Mouse (Mus musculus) cerebellum, adult 2 months (tissue): ENCODE results near the gene Bri3.

Source experiments
- CTCF ChIP-seq: fragments of 200-500 bp; IDR thresholded peaks from 2 replicates; pipeline ENCODE4 v1.5.1; 2011; ENCODE audit warnings: low read depth, mild to moderate bottlenecking, control low read depth, low read length, moderate library complexity, borderline replicate concordance; ENCODE audit not compliant: insufficient read depth
- POLR2A ChIP-seq: fragments of 200-500 bp; IDR thresholded peaks from 2 replicates; pipeline ENCODE4 v1.6.1; 2011; ENCODE audit warnings: low read length, control low read depth, borderline replicate concordance; ENCODE audit not compliant: insufficient read depth

GRCm38 (mm10) chr5:144263082-144263481, 18.8 kb downstream of the Bri3 start:
- no peak for TF ChIP-seq CTCF
- TF ChIP-seq POLR2A: no peak
